Mouse (Mus musculus) layer of hippocampus, postnatal 25 days (tissue): ENCODE data around the gene Carns1. TPM values are rescaled to one million over a fixed set of nuclear protein-coding genes. Genes with fewer than 3 reads are reported as not detected.

Experiments
- DNase-seq, 2 experiments: peaks; one replicate each; pipeline ENCODE4 v3.0.0; 2022; ENCODE audit warnings: mixed read lengths in 2 of 2, low spot score in 1 of 2; ENCODE audit errors: extremely low spot score in 1 of 2
- total RNA-seq, 2 experiments: library from RNA; stranded (reverse); gene quantifications; 2 replicates each; pipeline ENCODE4 v1.2.3; 2021

The Carns1 gene
- total RNA-seq, 2 experiments from 2014 or later, result 8.2 to 11.7 TPM

DNA sequence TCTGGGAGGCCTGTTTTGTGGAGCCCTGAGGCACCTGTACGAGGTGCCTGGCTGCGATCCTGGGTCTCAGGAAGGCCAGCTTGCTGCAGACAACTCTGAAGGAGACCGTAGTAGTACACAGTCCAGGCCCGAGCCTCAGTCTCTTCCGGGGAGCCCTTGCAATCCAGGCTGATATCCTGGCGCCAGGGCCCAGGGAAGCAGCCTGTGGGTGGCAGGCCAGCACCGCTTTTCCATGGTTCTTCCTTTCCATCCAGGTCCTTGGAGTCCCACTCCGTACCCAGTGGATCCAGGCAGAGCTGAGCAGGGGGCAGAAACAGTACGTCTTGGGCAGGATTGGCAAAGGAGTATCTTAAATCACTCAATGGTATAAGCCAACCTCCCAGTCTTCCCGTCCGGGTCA lies 2.4 kb downstream of the Carns1 start:
- DNase-seq, result no peak

- no peak for DNase-seq
Measured at GRCm38 (mm10) chr19:4171393-4172290, 3.6 kb downstream of the Carns1 start.

- no peak for DNase-seq
Measured at GRCm38 (mm10) chr19:4170723-4171392, 4.4 kb downstream of the Carns1 start.

DNA sequence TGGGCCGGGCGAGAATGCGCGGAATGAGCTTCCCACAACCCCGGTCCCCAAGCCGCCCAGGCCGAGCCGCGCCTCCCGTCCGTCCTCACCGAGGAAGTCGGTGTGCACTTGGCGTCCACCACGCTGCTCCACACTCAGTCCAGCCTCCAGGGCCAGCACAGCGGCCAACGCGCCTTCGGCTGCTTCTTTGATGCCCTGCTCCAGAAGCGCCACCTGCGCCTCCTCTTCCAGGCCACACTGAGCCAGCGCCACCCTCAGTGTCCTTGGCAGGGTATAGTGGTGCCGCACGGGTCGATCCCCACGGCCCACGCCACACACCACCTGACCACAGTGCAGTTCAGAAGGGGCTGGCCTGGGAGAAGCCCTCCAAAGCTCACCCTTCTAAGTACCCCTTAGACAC lies 5.5 kb downstream of the Carns1 start:
- no peak for DNase-seq

DNA sequence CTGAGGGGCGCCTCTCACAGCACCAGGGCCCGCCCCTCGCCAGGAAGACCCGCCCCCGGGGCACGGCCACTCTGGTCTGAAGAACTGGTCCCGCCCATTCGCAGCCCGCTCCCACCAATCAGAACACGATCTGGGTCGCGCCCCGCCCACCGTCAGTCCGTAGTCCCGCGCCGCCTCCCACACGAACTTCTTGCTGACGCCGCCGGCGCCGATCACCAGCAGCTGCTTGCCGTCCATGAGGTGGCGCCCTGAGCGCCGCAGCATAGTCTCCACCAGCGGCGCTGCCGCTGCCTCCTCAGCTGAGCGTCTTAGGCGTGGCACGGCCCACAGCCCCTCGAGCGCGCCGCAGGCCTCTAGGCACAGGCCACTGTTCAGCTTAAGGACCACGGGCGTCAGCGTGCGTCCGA lies 5.9 kb downstream of the Carns1 start:
- peak; percentile 97 to 98 for DNase-seq

DNA sequence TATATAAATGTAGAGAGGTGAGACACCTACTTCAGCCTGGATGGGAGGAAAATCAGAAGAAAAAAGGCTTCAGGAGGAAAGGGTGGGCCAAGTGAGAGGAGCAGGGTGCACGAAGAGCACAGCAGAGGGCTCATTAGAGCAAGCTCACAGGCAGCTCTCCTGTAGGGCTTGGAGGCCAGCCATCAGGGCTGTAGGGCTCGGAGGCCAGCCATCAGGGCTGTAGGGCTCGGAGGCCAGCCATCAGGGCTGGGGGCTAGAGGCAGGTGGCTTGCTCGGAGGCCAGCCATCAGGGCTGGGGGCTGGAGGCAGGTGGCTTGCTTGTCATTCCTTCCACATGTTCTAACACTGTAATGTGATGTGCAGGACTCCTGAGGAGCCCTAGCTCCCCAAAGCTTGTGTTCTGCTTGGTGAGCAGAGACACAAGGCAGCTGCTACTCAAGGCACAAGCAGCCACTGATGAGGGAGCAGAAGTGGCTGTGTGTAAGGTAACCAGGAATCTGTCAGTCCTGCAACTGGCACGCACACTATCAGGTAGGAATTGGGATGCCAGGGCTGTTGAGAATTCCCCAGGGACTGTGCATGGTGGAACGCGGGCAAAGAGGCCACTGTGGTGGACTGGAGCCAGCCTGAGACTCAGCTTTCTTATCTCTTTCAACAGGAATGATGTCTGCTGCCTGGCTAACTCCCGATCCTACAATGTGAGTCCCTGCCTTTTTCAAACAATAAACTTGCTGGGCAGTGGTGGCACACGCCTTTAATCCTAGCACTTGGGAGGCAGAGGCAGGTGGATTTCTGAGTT lies 8.4 kb downstream of the Carns1 start:
- no peak for DNase-seq

DNA sequence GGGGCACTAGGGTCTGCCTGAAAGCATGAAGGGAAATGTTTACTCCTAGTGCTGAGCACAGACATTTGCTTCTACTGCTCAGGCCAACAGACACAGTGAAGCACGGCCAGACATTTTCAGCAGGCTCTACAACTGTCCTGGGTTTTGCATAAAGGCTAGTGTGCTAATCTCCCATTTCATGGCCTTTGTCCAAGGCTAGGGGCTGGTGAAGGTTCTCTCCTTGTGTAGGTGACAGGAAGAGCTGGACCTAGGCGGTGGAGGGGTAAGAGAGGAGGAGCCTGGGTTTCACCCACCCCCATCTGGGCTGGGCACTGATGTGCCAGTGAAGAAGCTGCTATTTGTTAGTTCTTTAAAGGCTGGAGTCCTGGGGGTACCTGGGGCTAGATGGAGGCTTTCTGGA lies 10.6 kb downstream of the Carns1 start:
- no peak for DNase-seq

DNA sequence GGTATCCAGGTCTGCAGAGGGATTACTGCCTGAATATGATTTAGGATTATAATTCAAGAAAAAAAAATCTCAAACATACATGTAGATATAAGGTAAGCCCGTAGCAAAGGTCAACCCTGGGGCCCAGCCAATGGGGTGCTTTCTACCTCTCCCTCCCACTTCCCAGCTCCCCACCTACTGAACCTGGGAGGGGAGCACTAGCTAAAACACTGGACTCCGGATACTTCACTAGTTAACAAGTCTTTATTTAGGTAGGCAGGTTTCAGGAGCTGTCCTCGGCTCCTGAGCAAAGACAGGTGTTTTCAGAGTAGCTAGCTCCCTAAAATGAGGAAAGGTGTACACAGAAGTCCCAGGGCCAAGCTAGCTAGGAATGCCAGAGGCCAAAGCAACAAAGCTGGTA lies 11.2 kb downstream of the Carns1 start:
- no peak for DNase-seq

GRCm38 (mm10) chr19:4163543-4163887 lies 11.8 kb downstream of the Carns1 start:
- DNase-seq, result no peak

DNA sequence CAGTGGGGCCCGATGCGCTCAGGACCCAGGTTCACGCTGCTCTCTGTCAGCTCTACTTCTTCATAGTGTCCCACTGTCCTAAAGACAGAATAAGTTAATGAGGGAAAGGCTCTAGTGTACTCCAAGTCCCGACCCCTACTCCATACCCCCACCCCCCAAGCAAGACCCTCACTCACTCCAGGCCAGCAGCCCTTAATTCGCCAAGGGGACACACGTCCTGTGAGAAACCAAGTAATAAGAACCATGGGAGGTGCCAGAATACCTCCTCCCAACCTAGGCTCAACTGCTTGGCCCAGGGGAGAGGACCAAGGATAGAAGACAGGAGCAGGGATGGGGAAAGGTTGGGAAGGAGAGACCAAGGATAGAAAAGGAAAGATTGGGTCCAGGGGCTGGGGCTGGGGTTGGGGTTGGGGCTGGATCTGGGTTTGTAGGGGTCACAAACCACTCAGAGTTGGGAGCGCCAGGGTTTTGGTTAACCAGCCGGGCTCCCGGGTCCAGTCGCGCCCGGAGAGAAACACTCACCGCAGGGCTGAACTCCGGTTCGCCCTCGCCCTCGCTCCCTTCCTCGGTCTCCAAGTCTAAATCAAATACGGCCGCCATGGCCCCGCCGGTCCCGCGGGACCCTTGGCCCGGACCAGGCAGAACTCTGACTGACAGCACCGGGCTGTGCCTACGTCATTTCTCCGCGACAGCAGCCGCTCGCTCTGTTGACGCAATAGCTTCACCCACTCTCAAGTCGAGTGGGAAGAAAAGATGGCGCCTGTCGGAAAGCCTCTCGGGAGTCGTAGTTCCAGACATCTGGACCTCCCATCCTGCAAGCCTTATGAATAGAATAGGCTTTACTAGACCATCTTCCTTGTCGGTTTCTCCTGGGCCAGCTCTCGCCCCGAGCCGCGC lies 12.4 kb downstream of the Carns1 start, which contains the start of gene Rps6kb2:
TSS of gene Rps6kb2 (minus strand) at position 709 of the 897 bp plus-strand sequence.
- DNase-seq, result peak; percentile 92 to 96

DNA sequence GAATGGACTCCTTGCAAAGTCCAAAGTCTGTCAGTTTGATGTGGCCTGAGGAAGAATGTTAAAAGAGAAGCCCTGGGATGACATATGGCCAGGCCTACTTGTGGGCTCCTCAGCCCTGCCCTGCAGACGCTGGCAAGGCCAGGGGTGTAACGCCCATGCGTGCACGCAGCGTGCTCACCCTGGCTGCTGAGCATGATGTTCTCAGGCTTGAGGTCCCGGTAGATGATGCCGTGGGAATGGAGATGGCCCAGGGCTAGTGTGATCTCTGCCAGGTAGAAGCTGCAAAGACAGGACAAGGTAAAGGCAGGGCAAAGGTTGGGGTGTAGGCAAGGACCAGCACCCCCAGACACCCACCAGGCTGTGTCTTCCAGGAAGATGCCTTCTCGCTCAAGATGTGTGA lies 16.2 kb downstream of the Carns1 start:
- no peak for DNase-seq

GRCm38 (mm10) chr19:4156771-4157170 lies 18.5 kb downstream of the Carns1 start:
- no peak for DNase-seq

- DNase-seq, result no peak
Measured at GRCm38 (mm10) chr19:4156073-4156579, 19.2 kb downstream of the Carns1 start.

GRCm38 (mm10) chr19:4155223-4156072 lies 19.8 kb downstream of the Carns1 start:
- DNase-seq, result no peak

DNA sequence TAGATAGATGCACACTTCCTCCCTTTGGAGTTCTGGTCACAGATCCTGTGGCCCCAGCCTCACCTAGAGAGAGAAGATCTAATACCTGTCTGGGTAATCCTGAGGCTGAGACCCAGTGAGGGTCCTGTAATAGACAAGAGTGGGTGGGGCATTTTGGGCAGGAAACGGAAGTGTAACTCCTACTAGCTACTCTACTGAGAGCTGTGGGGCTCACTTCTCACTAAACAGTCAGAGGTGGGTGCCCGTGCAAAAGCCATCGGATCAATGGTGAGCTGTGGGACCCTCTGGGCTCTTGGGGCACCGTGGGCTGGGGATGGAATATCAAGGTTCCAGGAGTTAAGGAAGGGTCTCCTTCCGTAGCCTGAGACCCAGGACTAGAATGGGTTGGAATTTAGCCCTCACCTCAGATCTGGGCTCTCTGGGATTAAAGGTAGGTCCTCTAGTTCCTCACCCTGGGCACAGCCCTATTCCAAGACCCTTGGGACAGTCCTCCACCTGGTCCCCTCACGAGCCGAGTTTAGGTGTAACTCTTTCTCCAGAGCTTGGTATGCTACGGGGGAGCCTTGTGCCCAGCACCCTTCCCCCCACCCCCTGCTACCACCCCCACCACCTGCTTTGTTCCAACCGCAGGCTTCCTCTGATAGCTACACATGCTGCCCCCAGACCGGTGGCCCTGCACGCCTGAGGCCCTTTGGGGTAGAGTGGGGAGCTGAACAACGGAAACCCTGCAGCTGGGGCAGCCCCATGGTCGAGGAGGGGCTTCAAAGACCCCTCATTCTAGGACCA lies 20.6 kb downstream of the Carns1 start:
- DNase-seq, result no peak

DNA sequence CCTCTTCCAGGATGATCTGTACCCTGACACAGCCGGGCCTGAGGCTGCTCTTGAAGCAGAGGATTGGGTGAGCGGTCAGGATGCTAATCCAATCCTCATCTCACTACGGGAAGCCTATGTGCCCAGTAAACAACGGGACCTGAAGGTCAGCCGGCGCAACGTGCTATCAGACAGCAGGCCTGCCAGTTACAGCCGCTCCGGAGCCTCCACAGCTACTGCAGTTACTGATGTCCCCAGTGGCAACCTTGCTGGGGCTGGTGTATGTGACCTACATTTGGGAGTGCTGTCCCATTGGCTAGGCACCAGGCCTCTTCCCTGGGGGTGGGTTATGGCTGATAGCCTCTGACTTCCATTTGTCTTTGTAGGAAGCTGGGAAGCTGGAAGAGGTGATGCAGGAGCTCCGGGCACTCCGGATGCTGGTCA lies 22.0 kb downstream of the Carns1 start, which contains the start of gene Ptprcap:
TSS of gene Ptprcap (plus strand) at position 373 of the 423 bp plus-strand sequence.
- DNase-seq, result no peak

DNA sequence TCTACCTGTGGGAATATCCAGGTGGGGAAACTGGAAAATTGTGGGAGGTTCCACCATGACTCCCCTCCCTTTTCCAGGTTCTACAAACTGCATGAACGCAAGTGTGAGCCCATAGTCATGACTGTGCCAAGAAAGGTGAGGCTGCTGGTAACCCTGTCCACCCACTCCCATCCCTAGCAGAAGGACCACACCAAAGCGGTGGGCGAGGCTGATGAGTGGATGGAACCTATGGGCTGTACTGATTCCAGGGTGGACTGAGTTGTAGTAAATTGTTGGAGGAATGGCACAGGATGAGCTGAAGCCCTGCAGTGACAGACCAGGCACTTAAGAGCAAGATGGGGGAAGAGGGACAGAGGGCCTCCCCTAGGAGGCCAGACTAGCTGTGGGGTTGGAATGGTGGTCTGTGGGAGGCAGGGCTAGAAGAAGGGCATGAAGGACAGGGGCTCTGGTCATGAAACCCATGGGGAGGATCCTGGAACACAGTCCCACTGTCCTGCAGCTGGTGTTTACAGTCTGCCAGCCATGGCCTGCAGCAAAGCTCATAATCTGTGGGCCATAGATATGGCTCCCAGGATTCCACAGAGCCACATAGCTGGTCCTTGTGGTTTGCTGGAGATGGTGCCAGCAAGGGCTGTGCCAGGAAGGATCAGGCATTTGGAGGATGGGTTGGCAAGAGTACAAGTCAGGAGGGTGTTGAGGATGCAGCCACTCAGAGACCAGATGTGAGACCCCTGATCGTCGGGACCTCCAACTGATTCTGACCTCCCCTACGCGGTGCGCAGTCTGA lies 22.6 kb downstream of the Carns1 start:
- DNase-seq, result no peak
